Mouse (Mus musculus) midbrain, embryonic 16.5 days (tissue): ENCODE data around the gene Pdhx. TPM values are rescaled to one million over a fixed set of nuclear protein-coding genes. Genes with fewer than 3 reads are reported as not detected.

Experiments used
- ATAC-seq: fragments of 200-750 bp; cut with Nextera tagmentation; 2 replicates; pipeline ENCODE4 v1.8.0; 2017; ENCODE audit warnings: moderate TSS enrichment
- H3K27ac ChIP-seq: fragments of 300-500 bp; sonication (generic); 2 replicates; pipeline ENCODE4 v1.5.1; 2014; ENCODE audit warnings: mild to moderate bottlenecking, low read length, mixed read lengths
- H3K27me3 ChIP-seq: fragments of 300-500 bp; sonication (generic); 2 replicates; pipeline ENCODE4 v1.6.1; 2014; ENCODE audit warnings: low read depth, low read length, mixed read lengths; ENCODE audit not compliant: control insufficient read depth, insufficient read depth
- H3K36me3 ChIP-seq: fragments of 300-500 bp; sonication (generic); 2 replicates; pipeline ENCODE4 v1.6.1; 2014; ENCODE audit warnings: mild to moderate bottlenecking, low read length, moderate library complexity, mixed read lengths; ENCODE audit not compliant: control insufficient read depth, insufficient read depth
- H3K4me1 ChIP-seq: fragments of 300-500 bp; sonication (generic); 2 replicates; pipeline ENCODE4 v1.6.1; 2014; ENCODE audit warnings: mild to moderate bottlenecking, low read length, mixed read lengths; ENCODE audit not compliant: control insufficient read depth, insufficient read depth
- H3K4me2 ChIP-seq: fragments of 300-500 bp; sonication (generic); 2 replicates; pipeline ENCODE4 v1.6.1; 2014; ENCODE audit warnings: mild to moderate bottlenecking, low read length, mixed read lengths
- H3K4me3 ChIP-seq: fragments of 300-500 bp; sonication (generic); 2 replicates; pipeline ENCODE4 v1.5.1; 2014; ENCODE audit warnings: low read depth, mild to moderate bottlenecking, low read length, moderate library complexity, mixed read lengths
- H3K9ac ChIP-seq: fragments of 300-500 bp; sonication (generic); 2 replicates; pipeline ENCODE4 v1.6.1; 2014; ENCODE audit warnings: low read depth, low read length, mixed read lengths
- H3K9me3 ChIP-seq: fragments of 300-500 bp; sonication (generic); replicated peaks from 2 replicates; pipeline ENCODE4 v1.6.1; 2014; ENCODE audit warnings: mild to moderate bottlenecking, low read length, mixed read lengths; ENCODE audit not compliant: control insufficient read depth, poor library complexity, severe bottlenecking
- WGBS: fragments of 180-500 bp; shearing (Covaris S2); extraction: QIAGEN DNeasy Blood & Tissue Kit; methylation state at CpG from one replicate; pipeline ENCODE4 v1.1.7; 2014; 5-methylcytosine and 5-hydroxymethylcytosine counted together
- polyA plus RNA-seq: library from polyadenylated mRNA; unstranded; fragments of >200 nt; fragmentation: Nextera tagmentation; extraction: Ambion mirVana; gene quantifications from 2 replicates; pipeline ENCODE4 v1.2.1, GENCODE M21; 2015

Pdhx gene
- polyA plus RNA-seq, 1 experiment from 2014 or later, result 74.8 TPM

- H3K9ac ChIP-seq, result no peak overlapping the region
- ATAC-seq, result no peak
- no peaks in the 10 kb centered on the region for H3K4me1 ChIP-seq
- no peak overlapping the region for H3K4me3 ChIP-seq
- WGBS, result 88% methylated on average over 3 of the region's 3 CpGs
- no peak overlapping the region for H3K4me2 ChIP-seq
- no peak overlapping the region for H3K27ac ChIP-seq
- no peaks in the 10 kb centered on the region for H3K36me3 ChIP-seq
- H3K27me3 ChIP-seq, result no peaks in the 10 kb centered on the region
- H3K9me3 ChIP-seq, result no peaks in the 10 kb centered on the region
Observed at GRCm38 (mm10) chr2:103008221-103008620, 65.1 kb downstream of the Pdhx start.

GRCm38 (mm10) chr2:103004599-103004998, 68.7 kb downstream of the Pdhx start:
- no peak for ATAC-seq
- no peaks in the 10 kb centered on the region for H3K9me3 ChIP-seq
- no peak overlapping the region for H3K4me2 ChIP-seq
- no peak overlapping the region for H3K9ac ChIP-seq
- no peaks in the 10 kb centered on the region for H3K36me3 ChIP-seq
- WGBS, result 55% methylated on average over 7 of the region's 7 CpGs
- no peak overlapping the region for H3K27ac ChIP-seq
- H3K4me1 ChIP-seq, result no peaks in the 10 kb centered on the region
- H3K4me3 ChIP-seq, result no peak overlapping the region
- H3K27me3 ChIP-seq, result no peaks in the 10 kb centered on the region

GRCm38 (mm10) chr2:102999153-102999575, 74.1 kb downstream of the Pdhx start:
- H3K4me1 ChIP-seq, result 0 out of 2 replicates have a peak, but pooled peaks cover 2% of the 10 kb centered on the region
- no peak overlapping the region for H3K9ac ChIP-seq
- no peaks in the 10 kb centered on the region for H3K36me3 ChIP-seq
- H3K27me3 ChIP-seq, result no peaks in the 10 kb centered on the region
- no peak overlapping the region for H3K27ac ChIP-seq
- ATAC-seq, result no peak
- WGBS, result 79% methylated on average over 6 of the region's 6 CpGs
- H3K4me3 ChIP-seq, result no peak overlapping the region
- no peaks in the 10 kb centered on the region for H3K9me3 ChIP-seq
- H3K4me2 ChIP-seq, result no peak overlapping the region

- no peaks in the 10 kb centered on the region for H3K9me3 ChIP-seq
- no peak overlapping the region for H3K4me2 ChIP-seq
- no peak overlapping the region for H3K4me3 ChIP-seq
- no peak overlapping the region for H3K9ac ChIP-seq
- no peak for ATAC-seq
- no peaks in the 10 kb centered on the region for H3K27me3 ChIP-seq
- 0 out of 2 replicates have a peak, but pooled peaks cover 2% of the 10 kb centered on the region for H3K4me1 ChIP-seq
- H3K27ac ChIP-seq, result no peak overlapping the region
- H3K36me3 ChIP-seq, result no peaks in the 10 kb centered on the region
- 14% methylated on average over 5 of the region's 5 CpGs for WGBS
Observed at GRCm38 (mm10) chr2:102998356-102998755, 75.0 kb downstream of the Pdhx start.

- Histone ChIP-seq H3K27me3 (no peaks in the 10 kb centered on the region), H3K27ac (no peak overlapping the region), H3K9me3 (no peaks in the 10 kb centered on the region), H3K4me1 (0 out of 2 replicates have a peak, but pooled peaks cover 2% of the 10 kb centered on the region), H3K9ac (no peak overlapping the region), H3K36me3 (no peaks in the 10 kb centered on the region), H3K4me2 (no peak overlapping the region), H3K4me3 (no peak overlapping the region)
- WGBS, result 71% methylated on average over 1 of the region's 1 CpGs
- no peak for ATAC-seq
Observed at GRCm38 (mm10) chr2:102997874-102998273, 75.4 kb downstream of the Pdhx start.

- no peak for ATAC-seq
- Histone ChIP-seq H3K27ac (no peak overlapping the region), H3K9me3 (no peaks in the 10 kb centered on the region), H3K36me3 (no peaks in the 10 kb centered on the region), H3K4me1 (0 out of 2 replicates have a peak, but pooled peaks cover 2% of the 10 kb centered on the region), H3K4me3 (no peak overlapping the region), H3K4me2 (no peak overlapping the region), H3K9ac (no peak overlapping the region), H3K27me3 (no peaks in the 10 kb centered on the region)
- 91% methylated on average over 3 of the region's 3 CpGs for WGBS
Observed at GRCm38 (mm10) chr2:102993841-102994607, 79.3 kb downstream of the Pdhx start.

- whole genome bisulfite sequencing, result 93% methylated on average over 6 of the region's 6 CpGs
- Histone ChIP-seq H3K27ac (no peak overlapping the region), H3K4me3 (no peak overlapping the region), H3K9ac (no peak overlapping the region), H3K4me1 (no peaks in the 10 kb centered on the region), H3K9me3 (no peaks in the 10 kb centered on the region), H3K4me2 (no peak overlapping the region), H3K36me3 (no peaks in the 10 kb centered on the region), H3K27me3 (no peaks in the 10 kb centered on the region)
- no peak for ATAC-seq
Observed at GRCm38 (mm10) chr2:102992405-102992804, 80.9 kb downstream of the Pdhx start.

GRCm38 (mm10) chr2:102990301-102990702, 83.0 kb downstream of the Pdhx start:
- Histone ChIP-seq H3K36me3 (no peaks in the 10 kb centered on the region), H3K4me3 (no peak overlapping the region), H3K27ac (no peak overlapping the region), H3K4me1 (no peaks in the 10 kb centered on the region), H3K9me3 (no peaks in the 10 kb centered on the region), H3K9ac (no peak overlapping the region), H3K4me2 (no peak overlapping the region), H3K27me3 (no peaks in the 10 kb centered on the region)
- ATAC-seq, result no peak
- 74% methylated on average over 2 of the region's 2 CpGs for WGBS

GRCm38 (mm10) chr2:102989446-102989845, 83.9 kb downstream of the Pdhx start:
- 94% methylated on average over 1 of the region's 1 CpGs for WGBS
- no peaks in the 10 kb centered on the region for H3K27me3 ChIP-seq
- ATAC-seq, result no peak
- no peak overlapping the region for H3K4me2 ChIP-seq
- H3K9ac ChIP-seq, result no peak overlapping the region
- no peaks in the 10 kb centered on the region for H3K9me3 ChIP-seq
- no peaks in the 10 kb centered on the region for H3K36me3 ChIP-seq
- H3K4me3 ChIP-seq, result no peak overlapping the region
- no peak overlapping the region for H3K27ac ChIP-seq
- H3K4me1 ChIP-seq, result no peaks in the 10 kb centered on the region
